Mouse (Mus musculus): Measurements from ENCODE around the gene Gm21985.
"Not testable (repeated sequence)": the region's sequence is repeated elsewhere in the genome, so short reads cannot be mapped to it uniquely, and the experiment has no call there.

The Gm21985 gene

DNA sequence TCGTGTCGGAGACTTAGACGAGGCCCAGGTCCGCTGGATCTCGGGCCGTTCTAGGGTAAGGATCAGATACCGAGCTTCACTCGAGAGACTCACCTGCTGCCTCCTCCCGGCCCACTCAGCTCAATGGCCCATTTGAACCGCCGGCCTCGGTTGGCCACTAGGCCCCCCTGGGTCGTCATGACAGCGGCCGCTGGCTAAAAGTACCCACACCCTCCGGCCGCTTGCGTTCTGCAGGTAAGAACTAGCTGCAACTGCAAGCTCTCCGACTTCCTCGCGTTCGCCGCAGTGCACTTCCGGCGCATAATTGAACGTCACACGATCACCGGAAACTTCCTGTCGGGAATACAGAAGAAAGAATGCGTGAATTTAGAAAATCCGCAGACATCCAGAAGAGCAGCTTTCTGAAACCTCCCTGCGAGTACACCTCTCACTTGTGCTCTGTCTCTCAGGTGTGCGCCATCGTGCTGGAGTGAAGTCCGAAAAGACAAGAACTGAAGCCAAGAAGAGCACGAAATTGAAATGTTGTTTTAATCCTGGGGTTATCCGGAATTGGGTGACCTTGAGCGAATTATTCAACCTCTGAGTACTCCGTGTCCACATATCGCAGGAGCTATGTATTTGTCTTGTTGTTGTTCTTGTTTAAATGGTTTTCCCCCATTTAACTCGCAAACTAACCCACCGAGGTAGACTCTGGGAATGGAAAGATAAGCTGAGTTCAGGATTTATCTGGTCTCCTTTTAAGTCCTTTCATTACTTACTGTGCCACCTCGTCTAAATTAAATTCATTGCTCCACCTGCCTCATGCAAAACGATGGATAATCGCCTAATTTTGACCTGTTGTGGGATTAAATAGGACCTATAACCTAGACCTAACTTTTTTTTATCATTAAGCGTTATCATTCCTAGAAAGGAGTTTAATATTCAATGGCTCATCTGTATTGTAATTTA is 101.9 kb downstream of the Gm21985 start, which contains the start of gene Emc4:
Gene Emc4 (minus strand): TSS at position 302 of the 948 bp plus-strand sequence.
- in situ Hi-C loops (cut with MboI; ENCODE audit: low pct_unique_long_range_greater_than_20kb in 1 of 2, low sequenced_read_pairs in 2 of 2, unreplicated experiment in 1 of 2) = no loop called here

DNA sequence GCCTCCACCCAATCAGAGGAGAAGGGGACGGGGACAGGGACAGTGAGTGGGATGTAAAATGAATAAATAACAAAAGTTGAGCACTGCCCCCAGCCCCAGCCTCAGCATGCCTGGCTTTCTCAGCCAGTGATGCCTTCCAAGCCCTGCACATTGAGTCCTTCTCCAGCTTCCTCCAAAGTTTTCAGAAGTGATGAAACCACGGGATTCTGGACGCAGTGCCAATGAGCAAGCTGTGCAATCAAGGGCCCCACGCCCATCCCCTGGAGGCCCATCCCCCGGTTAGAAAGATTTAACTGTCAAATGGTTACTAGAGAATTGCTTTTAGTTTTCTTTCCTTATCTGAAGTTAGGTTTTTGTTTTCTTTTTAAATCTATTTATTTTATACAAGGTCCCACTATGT is 103.8 kb downstream of the Gm21985 start:
- in situ Hi-C loops (cut with MboI; ENCODE audit: low pct_unique_long_range_greater_than_20kb in 1 of 2, low sequenced_read_pairs in 2 of 2, unreplicated experiment in 1 of 2) = loop anchor here (10.0 kb wide), 2 partner anchors 115 to 125 kb away; partner anchors contain the start of genes Aven (in 1 of the 2) and Chrm5 (in 1 of the 2)

DNA sequence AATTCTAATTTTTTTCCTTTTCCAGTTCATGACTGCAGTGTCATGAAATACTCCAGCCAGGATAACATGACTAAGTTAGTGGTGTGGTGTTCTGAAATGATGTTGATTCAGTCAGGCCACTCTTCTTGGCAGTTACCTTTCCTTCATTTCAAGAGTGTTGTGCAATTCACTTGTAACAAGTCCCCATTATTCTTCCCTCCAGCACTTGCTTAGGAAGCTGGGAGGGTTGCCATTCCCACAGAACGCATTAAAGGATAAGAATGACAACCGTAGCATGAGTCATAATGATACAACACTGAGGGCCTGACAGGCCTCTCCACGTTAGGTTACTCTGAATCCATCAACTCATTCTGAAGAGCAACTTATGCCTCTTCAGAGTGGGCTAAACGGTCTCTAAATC is 107.0 kb downstream of the Gm21985 start:
- in situ Hi-C loops (cut with MboI; ENCODE audit: low pct_unique_long_range_greater_than_20kb in 1 of 2, low sequenced_read_pairs in 2 of 2, unreplicated experiment in 1 of 2) = loop anchor here (10.0 kb wide), 2 partner anchors 112 to 122 kb away; partner anchors contain the start of genes Aven (in 1 of the 2) and Chrm5 (in 1 of the 2)

DNA sequence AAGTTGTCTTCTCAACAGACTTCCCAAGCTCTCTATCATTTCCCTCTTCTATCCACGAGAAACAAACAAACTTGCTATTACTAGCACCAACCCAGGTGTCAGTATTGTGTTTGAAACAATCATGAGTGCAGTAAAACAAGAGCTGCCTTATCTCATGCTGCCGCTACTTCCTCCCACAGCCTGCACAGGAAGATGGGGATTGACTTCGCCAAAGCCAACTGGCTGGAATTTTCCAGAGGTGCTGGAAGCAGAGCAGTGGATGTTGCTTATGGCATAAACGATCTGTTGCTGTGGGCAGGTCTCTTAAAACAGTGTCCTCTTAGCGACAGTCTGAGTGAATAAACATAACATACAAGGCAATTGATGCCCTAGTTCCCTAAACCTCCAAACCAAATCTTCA is 108.5 kb downstream of the Gm21985 start:
- in situ Hi-C loops (cut with MboI; ENCODE audit: low pct_unique_long_range_greater_than_20kb in 1 of 2, low sequenced_read_pairs in 2 of 2, unreplicated experiment in 1 of 2) = loop anchor here (10.0 kb wide), 2 partner anchors 110 to 120 kb away; partner anchors contain the start of genes Aven (in 1 of the 2) and Chrm5 (in 1 of the 2)

DNA sequence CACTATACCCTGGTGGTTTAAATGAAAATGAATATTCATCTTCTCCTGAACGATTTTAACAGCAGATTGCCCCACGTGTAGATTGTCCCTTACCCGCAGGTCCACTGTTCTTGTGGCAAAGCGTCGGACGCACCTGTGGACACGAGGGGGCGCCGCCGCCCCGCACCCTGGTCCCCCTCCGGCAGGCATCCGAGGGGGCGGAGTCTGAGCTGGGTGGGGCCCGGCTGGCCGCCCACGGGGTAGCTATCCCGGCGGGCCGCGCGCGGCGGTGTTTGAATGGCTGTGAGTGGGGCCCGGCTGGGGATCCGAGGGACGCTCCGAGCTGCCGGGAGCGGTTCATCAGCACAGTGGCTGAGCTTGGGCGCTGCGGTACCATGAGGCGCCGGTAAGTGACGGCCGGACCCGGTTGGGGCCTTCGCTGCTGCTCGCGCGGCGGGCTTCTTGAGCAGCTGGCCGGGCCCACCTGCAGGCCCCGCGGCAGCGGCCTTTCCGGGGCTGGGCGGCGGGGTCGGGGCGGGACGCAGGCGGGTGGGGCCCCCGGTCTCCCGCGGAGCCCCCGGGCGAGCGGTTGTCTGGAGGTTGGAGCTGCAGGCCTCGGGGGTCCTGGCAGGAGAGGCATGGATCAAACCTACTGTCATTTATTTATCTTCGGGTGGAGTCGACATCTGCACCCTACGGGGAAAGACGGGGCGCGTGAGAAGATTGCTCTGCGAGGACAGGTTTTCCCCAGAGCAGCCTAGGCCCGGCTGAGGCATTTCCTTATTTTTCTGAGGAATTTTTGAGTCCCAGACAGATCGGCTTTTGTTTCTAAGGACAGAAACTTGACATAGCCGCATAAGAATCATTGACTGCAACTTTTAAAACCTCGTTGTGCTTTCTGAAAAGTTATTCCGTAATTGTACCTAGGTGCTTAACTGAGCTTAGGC is 113.1 kb downstream of the Gm21985 start, which contains the start of gene Katnbl1:
Gene Katnbl1 (plus strand): TSS at position 239 of the 926 bp plus-strand sequence.
- in situ Hi-C loops (cut with MboI; ENCODE audit: low pct_unique_long_range_greater_than_20kb in 1 of 2, low sequenced_read_pairs in 2 of 2, unreplicated experiment in 1 of 2) = loop anchor here (10.0 kb wide), 2 partner anchors 106 to 116 kb away; partner anchors contain the start of genes Aven (in 1 of the 2) and Chrm5 (in 1 of the 2)

DNA sequence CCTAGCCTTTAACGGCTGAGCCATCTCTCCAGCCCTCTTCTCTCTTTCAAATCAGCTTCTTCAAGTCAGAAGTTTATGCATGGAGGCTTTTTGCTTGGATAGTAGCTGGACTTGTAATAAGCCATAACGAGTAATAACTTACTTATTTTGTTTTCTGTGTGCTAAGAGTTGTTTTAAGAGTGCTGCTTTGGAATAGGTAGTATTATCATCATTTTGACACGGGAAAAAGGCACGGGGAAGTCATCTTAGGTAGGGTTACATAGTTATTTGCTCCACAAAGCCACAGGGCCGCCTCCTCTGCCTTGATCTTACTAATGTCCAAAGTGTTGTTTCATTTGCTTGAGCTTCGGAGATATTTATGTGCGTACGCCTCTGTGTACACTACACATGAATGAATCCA is 114.0 kb downstream of the Gm21985 start:
- in situ Hi-C loops (cut with MboI; ENCODE audit: low pct_unique_long_range_greater_than_20kb in 1 of 2, low sequenced_read_pairs in 2 of 2, unreplicated experiment in 1 of 2) = no loop called here

DNA sequence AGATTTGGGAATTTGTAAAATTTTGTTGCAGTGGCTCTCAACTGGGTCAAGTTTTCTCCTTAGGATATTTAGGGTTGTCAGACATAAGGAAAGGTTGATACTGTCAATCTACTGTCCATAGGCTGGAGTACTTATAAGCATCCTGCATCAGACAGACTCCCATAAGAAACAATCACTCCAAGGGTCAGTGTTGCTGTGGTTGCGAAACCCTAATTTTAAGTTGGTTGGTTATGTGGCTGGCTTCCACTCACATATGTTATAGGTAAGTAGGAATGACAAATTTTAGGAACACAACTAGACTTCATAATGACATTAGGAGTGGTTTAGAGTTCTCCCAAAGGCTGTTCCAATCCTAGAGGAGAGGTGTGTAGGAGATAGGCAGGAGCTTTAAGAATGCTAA is 115.1 kb downstream of the Gm21985 start:
- in situ Hi-C loops (cut with MboI; ENCODE audit: low pct_unique_long_range_greater_than_20kb in 1 of 2, low sequenced_read_pairs in 2 of 2, unreplicated experiment in 1 of 2) = no loop called here

DNA sequence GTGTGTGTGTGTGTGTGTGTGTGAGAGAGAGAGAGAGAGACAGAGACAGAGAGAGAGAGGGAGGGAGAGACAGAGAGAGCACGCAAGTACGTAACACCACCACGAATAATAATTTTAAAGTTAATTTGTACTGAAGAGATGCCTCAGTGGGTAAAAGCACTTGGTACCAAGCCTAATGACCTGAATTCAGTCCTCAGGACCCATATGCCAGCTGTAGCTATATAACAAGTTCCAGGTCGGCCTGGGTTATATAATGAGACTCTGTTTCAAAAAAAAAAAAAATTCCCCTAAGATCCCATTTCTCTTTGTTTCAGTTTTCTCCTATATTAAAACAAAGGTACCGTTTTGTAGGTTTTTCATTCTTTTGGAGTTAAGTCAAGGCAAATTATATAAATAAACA is 124.7 kb downstream of the Gm21985 start:
- in situ Hi-C loops (cut with MboI; ENCODE audit: low pct_unique_long_range_greater_than_20kb in 1 of 2, low sequenced_read_pairs in 2 of 2, unreplicated experiment in 1 of 2) = no loop called here

DNA sequence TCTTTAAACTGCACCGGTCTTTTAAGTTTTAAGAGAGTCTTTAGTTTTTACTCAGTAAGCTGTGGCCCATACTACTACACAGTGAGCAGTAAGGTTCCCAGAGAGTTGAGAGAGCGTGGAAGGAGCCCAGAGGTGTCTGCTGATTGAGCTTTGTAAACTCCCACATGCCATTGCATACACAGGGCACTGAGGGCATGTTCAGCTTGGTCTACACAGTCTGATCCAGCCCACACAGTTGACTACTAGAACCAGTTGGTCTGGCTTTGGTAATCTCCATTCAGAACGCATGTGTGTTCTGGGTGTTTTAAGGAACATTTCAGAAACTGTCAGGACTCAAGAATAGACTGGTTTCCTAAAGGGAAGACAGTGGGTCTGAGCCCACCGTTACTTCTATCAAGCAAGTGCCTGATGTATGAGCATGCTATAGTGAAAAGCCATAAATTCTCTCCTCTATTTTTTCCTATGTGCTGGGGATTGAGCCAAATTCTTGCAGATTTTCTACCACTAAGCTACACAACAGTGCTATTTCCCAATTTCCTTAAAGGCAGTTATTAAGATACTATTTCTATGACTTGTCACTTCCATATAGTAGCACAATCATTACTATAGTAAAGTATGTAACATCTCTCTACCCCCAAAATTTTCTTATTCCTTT is 125.4 kb downstream of the Gm21985 start:
- in situ Hi-C loops (cut with MboI; ENCODE audit: low pct_unique_long_range_greater_than_20kb in 1 of 2, low sequenced_read_pairs in 2 of 2, unreplicated experiment in 1 of 2) = no loop called here

DNA sequence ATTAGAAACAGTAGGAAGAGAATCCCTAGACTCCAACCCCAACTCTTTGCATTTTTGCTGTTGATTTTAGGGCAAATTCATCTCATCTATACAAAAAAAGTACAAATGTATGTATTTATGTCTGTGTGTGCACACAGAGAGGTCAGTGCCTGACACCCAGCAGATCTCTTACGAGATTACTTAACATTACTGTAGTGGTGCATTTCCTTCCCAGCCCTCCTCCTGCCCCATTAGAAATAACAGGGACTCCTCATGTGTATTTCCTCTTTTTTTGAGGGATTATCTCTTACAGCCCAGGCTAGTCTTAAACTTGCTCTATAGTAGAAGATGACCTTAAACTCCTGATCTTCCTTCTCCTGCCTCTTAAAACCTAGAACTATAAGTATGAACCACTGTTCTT is 126.6 kb downstream of the Gm21985 start:
- in situ Hi-C loops (cut with MboI; ENCODE audit: low pct_unique_long_range_greater_than_20kb in 1 of 2, low sequenced_read_pairs in 2 of 2, unreplicated experiment in 1 of 2) = no loop called here

DNA sequence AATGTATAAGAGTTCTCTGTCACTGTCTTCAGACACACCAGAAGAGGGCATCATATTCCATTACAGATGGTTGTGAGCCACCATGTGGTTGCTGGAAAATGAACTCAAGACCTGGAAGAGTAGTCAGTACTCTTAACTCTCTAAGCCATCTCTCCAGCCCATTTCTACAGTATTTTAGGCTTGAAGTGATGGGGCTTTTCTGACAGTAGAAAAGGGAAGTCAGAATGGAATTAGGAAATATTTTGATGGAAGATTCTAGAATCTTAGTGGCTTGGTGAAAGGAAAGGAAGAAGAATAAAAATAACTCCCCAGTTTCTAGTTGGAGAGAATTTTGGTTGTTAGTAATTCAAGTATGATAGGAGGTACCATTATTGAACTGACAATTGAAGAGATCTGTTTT is 127.8 kb downstream of the Gm21985 start:
- in situ Hi-C loops (cut with MboI; ENCODE audit: low pct_unique_long_range_greater_than_20kb in 1 of 2, low sequenced_read_pairs in 2 of 2, unreplicated experiment in 1 of 2) = no loop called here

DNA sequence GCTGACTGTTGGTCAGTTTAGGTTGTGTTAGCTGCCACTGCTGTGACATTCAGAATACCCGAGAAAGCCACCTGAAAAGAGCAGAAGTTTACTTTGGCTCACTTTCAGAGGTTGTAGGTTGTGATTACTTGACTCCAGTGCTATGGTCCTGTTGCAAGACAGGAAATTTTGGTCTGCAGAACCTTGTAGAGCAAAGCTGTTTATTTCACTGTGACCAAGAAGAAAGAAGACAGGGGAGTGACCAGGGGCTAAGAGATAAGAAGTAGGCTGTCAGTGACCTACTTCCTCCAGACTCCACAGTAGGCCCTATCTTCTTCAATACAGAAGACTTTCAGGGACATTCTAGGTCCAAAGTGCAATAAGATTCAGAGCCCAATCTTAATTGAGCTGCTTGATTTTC is 130.5 kb downstream of the Gm21985 start:
- in situ Hi-C loops (cut with MboI; ENCODE audit: low pct_unique_long_range_greater_than_20kb in 1 of 2, low sequenced_read_pairs in 2 of 2, unreplicated experiment in 1 of 2) = no loop called here

DNA sequence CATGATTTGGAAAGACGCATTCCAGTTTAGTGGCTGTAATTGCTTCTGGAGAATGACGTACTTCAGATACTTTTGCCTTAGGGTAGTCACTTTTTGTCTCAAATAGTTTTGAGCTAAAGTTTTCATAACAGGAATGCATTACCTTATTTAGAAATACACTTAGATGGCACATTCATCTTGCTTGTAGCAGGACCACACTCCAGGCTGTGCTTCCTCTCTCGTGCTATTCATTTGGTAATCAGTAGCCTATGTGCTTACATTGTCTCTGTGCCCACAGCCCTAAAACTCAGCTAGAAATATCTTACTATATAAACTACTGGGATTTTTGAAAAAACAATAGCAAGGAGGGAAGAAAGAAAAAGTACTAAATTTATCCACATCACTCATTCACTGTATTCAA is 140.9 kb downstream of the Gm21985 start:
- in situ Hi-C loops (cut with MboI; ENCODE audit: low pct_unique_long_range_greater_than_20kb in 1 of 2, low sequenced_read_pairs in 2 of 2, unreplicated experiment in 1 of 2) = no loop called here

DNA sequence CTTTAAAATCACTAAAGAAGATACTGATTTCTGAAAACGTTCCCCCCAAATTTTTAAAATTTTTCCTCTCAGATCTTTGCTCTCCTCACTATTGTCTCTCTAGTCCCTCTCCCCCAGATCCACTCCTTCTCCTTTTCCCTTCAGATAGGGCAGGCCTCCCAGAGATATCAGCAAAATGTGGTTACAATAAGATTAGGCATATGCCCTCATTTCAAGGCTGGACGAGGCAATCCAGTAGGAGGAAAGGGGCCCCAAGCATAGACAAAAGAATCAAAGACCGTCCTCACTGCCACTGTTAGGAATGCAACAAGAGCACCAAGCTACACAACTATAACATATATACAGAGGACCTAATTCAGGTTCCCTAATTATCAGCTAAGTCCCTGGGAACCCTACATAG is 159.2 kb downstream of the Gm21985 start:
- in situ Hi-C loops (cut with MboI; ENCODE audit: low pct_unique_long_range_greater_than_20kb in 1 of 2, low sequenced_read_pairs in 2 of 2, unreplicated experiment in 1 of 2) = no loop called here

DNA sequence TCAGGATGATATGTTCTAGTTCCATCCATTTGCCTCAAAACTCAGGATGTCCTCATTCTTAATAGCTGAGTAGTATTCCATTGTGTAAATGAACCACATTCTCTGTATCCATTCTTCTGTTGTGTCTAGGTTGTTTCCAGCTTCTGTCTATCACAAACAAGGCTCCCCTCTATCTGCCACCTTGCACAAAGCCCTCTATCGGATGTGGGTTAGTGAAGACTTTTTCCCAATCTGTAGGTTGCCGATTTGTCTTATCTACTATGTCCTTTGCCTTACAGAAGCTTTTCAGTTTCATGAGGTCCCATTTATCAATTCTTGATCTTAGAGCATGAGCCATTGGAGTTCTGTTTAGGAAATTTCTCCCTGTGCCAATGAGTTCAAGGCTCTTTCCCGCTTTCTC is 162.4 kb downstream of the Gm21985 start:
- in situ Hi-C loops (cut with MboI; ENCODE audit: low pct_unique_long_range_greater_than_20kb in 1 of 2, low sequenced_read_pairs in 2 of 2, unreplicated experiment in 1 of 2) = not testable (repeated sequence)

DNA sequence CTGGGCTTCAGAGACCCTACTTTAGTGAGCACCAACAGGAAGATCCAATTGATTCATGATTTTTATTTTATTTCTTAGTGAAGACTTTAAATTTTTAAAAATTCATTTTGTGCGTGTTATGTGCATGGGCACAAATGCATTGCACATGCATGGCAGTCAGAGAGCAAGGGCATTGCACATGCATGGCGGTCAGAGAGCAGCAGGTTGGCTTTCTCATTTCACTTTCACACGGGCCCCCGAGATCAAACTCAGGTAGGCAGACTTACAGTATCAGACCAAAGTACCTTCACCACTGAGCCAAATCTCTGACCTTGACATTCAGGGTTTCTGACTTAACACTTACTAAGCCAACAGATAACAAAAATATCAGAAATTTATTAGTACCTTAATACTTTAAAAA is 163.6 kb downstream of the Gm21985 start:
- in situ Hi-C loops (cut with MboI; ENCODE audit: low pct_unique_long_range_greater_than_20kb in 1 of 2, low sequenced_read_pairs in 2 of 2, unreplicated experiment in 1 of 2) = no loop called here

DNA sequence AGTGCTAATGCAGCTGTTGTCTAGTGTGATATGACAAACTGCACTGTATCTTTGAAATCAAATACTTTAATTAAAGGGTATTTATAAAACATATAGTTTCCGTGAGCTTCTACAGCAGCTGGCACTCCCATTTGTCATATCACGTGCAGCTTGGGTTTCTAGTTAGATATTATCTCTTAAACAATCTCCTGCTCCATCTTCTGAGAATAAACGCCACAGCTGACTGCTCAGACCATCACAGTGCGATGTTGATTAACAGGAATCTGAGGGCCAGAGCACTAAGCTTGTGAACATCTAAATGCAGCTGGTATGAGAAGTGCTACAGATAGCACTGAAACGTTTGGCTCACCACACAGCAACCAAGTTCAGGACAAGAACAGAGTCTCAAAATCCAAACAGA is 164.3 kb downstream of the Gm21985 start:
- in situ Hi-C loops (cut with MboI; ENCODE audit: low pct_unique_long_range_greater_than_20kb in 1 of 2, low sequenced_read_pairs in 2 of 2, unreplicated experiment in 1 of 2) = no loop called here

DNA sequence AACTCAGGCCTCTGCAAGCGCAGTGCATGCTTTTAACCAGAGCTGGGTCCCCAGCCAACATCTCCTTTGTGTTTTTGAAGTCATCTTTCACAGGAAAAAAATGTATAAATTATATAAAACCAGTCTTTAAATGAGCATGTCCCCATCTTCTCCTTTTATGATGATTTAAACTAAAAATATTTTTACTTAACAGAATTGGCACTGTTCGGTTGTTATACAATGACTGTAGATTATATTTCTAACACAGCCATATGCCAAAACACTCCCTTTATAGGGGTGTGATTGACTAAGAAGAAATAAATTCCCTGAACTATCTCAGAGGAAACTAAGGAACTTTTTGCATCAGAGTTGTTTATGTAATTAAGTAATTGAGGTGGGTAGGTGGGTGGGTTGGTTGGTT is 166.4 kb downstream of the Gm21985 start:
- in situ Hi-C loops (cut with MboI; ENCODE audit: low pct_unique_long_range_greater_than_20kb in 1 of 2, low sequenced_read_pairs in 2 of 2, unreplicated experiment in 1 of 2) = no loop called here

Data from mouse embryonic stem cell (cell line).